In genomic region chr3:30460890-30461578, GRCm38 (mm10) we compare ENCODE assay signal across 11 mouse cellular contexts.
DNase-seq lines count a peak whose midpoint lies in the region; ATAC-seq and TF ChIP-seq lines count a peak whose summit lies in the region.
"Had no signal": no experiment of that assay in that cellular context is flagged by ENCODE, and none has a peak within 500 bp of the region (broad histone marks: within the 10 kb centered on the region; RNA-seq: fewer than 3 reads in every experiment).

No protein-coding gene starts in this region.

- no peak overlapping the region for H3K4me3 ChIP-seq in gastrocnemius, adult 2 months
- H3K4me3 ChIP-seq in heart, embryonic 12.5 days = no peak overlapping the region
- H3K4me3 ChIP-seq: limb, embryonic 15.5 days had no signal

- H3K9me3 ChIP-seq in heart, embryonic 12.5 days (replicated peaks) = 0 out of 2 replicates have a peak, but pooled peaks cover 2% of the 10 kb centered on the region
- H3K9me3 ChIP-seq: limb, embryonic 15.5 days had no signal

- intact Hi-C loops in gastrocnemius, adult 2 months (cut with DNase I) = no loop called here

- H3K4me2 ChIP-seq in heart, embryonic 12.5 days = no peak overlapping the region
- H3K4me2 ChIP-seq: limb, embryonic 15.5 days had no signal

- no peaks in the 10 kb centered on the region for H3K27me3 ChIP-seq in heart, embryonic 12.5 days (replicated peaks)
- H3K27me3 ChIP-seq: limb, embryonic 15.5 days had no signal

- DNase-seq in gastrocnemius, adult 2 months = no peak
- DNase-seq in gastrocnemius, postnatal 4 days (ENCODE audit: low spot score in 2 of 2) = no peak
- DNase-seq in brain, adult 2 months (ENCODE audit: low read depth, low spot score) = peak; percentile 3
- DNase-seq in lung, postnatal 10 days = peak; percentile 81
- DNase-seq in right cerebral cortex, adult 18-20 months = no peak
- DNase-seq in frontal cortex, postnatal 14 days (ENCODE audit: low spot score in 2 of 2) = no peak
- DNase-seq in spleen, postnatal 14 days (ENCODE audit: low spot score in 2 of 2) = no peak
- DNase-seq: cerebellum, adult 2 months had no signal

- 69% methylated on average over 9 of the region's 9 CpGs for WGBS in heart, embryonic 12.5 days

- peaks cover 13% of the 10 kb centered on the region for H3K4me1 ChIP-seq in heart, embryonic 12.5 days (replicated peaks)
- H3K4me1 ChIP-seq: limb, embryonic 15.5 days had no signal

- no peak overlapping the region for H3K9ac ChIP-seq in heart, embryonic 12.5 days
- H3K9ac ChIP-seq: limb, embryonic 15.5 days had no signal

- H3K27ac ChIP-seq in gastrocnemius, adult 2 months = peak overlapping the region; percentile 67; the same call in 1 of the 2 replicates
- no peak overlapping the region for H3K27ac ChIP-seq in heart, embryonic 12.5 days (ENCODE audit: poor library complexity, severe bottlenecking)
- H3K27ac ChIP-seq: limb, embryonic 15.5 days had no signal

- peak; percentile 61; the same call in 1 of the 2 replicates for ATAC-seq in heart, embryonic 12.5 days (ENCODE audit: insufficient number of reproducible peaks, low FRiP score)
- ATAC-seq: CD4-positive, CD25-positive, alpha-beta regulatory T cell, adult 4 months had no signal

- no peak for TF ChIP-seq CTCF in gastrocnemius, adult 2 months (IDR thresholded peaks at IDR 0.05)

- H3K36me3 ChIP-seq in heart, embryonic 12.5 days = no peaks in the 10 kb centered on the region
- H3K36me3 ChIP-seq: limb, embryonic 15.5 days had no signal

Comparison
In these comparisons a context has a peak if more than half of its experiments do, and no peak if none do; other contexts are left out.
1. DNase-seq: peak in brain, adult 2 months (single experiment) and lung, postnatal 10 days (single experiment); none in gastrocnemius, adult 2 months (single experiment), gastrocnemius, postnatal 4 days (0 of 2), right cerebral cortex, adult 18-20 months (single experiment), frontal cortex, postnatal 14 days (0 of 2) and spleen, postnatal 14 days (0 of 2).